Mouse (Mus musculus) heart, postnatal 4 days (tissue): ENCODE measurements around the gene Mtcl1. TPM values are rescaled to one million over a fixed set of nuclear protein-coding genes. Genes with fewer than 3 reads are reported as not detected.

ENCODE experiments used
- DNase-seq: peaks from one replicate; pipeline ENCODE4 v3.0.0; 2021
- total RNA-seq, 2 experiments: library from RNA; stranded (reverse); gene quantifications; 2 replicates each; pipeline ENCODE4 v1.2.3; 2021

The Mtcl1 gene
- total RNA-seq, 2 experiments from 2014 or later = 4.9 to 5.4 TPM

DNA sequence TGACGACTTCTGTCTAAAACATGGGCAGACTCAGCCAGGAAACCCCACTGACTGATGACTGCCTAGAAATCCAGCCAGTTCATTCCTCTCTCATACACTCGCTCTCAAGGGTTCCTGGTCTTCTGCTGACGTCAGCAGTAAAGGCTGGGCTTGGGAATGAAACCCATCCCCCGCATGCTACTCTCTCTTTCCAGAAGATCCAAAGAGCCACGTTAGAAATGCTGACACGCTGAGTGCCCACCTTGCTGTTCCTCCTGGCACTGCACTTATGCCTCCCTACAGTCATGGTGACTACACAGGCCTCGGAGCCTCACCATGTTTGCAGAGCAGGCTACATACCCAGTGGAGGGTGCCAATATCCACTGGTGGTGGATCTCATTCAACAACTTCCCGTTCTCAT lies 41.7 kb downstream of the Mtcl1 start:
- no peak for DNase-seq

DNA sequence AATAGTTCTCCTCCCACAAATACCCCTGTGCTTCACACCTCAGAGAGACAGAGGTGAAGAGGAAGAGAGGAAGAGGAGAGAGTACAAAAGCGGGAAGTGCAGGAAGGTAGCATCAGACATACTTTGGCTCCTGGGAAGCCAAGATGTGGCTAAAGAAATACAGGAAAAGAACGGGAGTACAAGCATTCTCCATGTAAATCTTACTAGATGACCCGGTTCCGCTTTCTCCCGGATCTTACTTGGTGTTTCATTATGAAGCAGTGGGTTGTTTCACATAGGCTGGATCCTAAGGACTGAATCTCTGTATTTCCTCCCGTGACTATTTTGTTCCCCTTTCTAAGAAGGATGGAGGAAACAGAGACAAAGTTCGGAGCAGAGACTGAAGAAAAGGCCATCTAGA lies 43.9 kb downstream of the Mtcl1 start:
- no peak for DNase-seq

DNA sequence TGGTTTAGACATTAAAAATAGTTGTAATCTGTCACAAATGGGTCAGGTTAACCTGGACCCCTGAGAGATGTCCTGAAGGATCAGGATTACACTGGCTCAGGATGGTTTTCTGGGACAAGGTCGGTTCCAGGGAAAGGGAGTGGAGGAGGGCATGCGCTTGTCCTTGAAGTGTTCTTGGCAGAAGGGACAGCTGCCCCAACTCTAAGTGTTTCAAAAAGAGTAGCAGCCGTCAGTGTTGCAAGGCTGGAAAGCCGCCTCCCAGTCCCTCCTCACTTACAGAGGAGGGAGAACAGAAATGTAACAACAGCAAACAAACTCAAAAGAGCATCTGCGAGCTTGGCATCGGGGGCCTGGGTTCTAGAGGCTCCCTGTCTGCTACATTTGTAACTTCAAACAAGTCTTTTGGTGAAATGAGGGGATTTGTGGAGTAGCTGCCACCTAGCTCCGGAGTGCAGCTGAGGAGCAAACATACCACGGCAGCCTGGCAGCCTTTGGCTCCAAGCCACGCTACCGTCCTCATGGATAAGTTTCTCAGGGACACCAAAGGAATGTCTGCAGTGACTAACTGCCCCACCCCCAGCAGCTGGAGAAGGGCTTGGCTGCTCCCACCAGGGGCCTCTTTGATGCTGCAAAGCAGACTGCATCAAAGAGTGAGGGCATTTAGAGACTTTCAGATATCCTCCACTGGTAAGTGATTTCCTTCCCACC lies 44.5 kb downstream of the Mtcl1 start:
- peak; percentile 51 for DNase-seq

GRCm38 (mm10) chr17:66402791-66403470 lies 46.6 kb downstream of the Mtcl1 start:
- no peak for DNase-seq

- DNase-seq = no peak
These were observed 47.8 kb downstream of the Mtcl1 start for GRCm38 (mm10) chr17:66401596-66402265.

GRCm38 (mm10) chr17:66399780-66400179 lies 49.8 kb downstream of the Mtcl1 start:
- DNase-seq = no peak

- peak; percentile 22 for DNase-seq
These were observed 55.0 kb downstream of the Mtcl1 start for GRCm38 (mm10) chr17:66394571-66394970.

- DNase-seq = no peak
These were observed 61.2 kb downstream of the Mtcl1 start for GRCm38 (mm10) chr17:66388307-66388706.

- no peak for DNase-seq
These were observed 68.2 kb downstream of the Mtcl1 start for GRCm38 (mm10) chr17:66381338-66381737.

DNA sequence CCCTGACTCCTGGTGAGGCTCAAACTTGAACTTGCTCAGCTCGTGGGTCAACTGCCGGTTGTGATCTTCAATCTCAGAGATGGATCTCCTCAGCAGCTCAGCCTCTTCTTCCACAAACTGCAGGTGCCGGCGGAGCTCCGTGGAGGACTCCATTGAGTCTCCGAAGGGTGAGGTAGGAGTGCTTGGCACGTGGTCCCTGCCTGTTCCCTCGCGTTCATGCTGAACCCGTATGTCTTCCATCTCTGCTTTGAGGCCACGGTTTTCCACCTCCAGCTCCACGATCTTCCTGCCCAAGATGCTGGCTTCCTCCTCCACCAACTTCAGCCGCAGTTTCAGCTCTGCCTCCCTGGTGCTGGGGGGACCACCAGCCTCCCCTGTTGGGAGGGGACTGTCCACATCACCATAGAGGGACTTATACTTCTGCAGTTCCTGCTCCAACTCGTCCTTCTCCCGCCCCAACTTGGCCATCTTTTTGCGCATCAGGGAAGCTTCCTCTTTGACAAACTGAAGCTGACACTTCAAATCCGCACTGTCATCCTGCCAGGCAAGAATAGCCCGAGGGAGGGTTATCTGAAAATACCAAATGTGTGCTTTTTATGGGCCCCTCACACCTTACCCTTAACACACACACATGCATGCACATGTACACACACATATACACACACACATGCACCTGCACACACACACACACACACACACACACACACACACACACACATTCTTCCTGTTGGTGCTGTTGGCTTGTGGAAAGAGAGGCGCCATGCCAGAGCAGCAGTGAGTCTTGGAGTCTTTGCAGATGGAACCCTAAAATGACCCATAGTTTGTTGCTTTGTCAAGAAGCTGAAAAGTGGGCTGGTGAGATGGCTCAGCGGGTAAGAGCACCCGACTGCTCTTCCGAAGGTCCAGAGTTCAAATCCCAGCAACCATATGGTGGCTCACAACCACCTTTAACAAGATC lies 69.4 kb downstream of the Mtcl1 start:
- DNase-seq = no peak

DNA sequence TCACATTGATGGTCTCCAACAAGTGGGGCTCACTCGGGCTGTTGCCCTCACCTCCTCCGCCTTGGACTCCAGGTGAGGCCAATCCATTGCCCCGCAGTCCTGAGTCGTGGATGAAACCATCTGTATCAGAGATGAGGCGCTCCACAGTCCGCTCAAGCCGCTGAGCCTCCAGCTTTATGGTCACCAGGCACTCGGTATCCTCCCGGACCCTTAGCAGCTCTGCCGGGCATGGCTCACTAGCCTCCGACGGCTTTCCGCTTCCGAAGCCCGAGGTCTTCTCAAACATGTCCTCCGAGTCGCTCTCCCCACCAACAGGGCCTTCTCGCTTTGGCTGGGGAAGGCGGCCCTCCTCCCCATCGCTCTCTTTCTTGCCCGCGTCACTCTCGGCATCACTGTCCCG lies 70.2 kb downstream of the Mtcl1 start:
- DNase-seq = no peak

GRCm38 (mm10) chr17:66378127-66378526 lies 71.4 kb downstream of the Mtcl1 start:
- DNase-seq = no peak

DNA sequence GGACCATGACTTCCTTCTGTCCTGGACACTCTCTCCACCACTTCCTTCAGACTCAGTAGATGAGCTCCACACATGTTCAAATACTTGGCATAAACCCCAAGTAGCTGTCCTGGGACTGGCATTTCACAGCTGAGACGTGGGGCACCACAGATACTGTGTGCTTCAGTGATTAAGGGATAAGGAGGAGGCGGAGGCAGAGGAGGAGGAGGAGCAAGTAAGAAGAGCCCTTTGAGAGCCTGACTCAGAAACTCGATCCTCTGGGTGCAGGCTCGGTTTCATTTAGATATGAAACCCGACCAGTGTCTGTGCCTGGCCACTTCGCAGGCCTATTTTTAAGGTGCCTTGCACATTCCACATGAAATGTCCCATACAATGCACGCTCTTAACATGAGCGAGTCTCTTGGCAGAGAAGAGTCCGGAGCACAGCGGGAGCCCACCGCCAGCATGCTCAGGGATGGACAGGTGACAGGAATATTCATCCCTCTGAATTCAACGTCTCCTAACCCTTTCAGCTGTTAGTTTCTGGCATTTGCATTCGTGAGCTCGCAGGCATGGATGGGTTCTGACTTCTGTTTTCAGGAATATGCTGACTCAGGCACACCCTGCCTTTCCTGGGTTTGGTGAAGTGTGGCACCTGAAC lies 74.8 kb downstream of the Mtcl1 start:
- no peak for DNase-seq

- DNase-seq = no peak
These were observed 78.7 kb downstream of the Mtcl1 start for GRCm38 (mm10) chr17:66370867-66371266.

GRCm38 (mm10) chr17:66369777-66370176 lies 79.8 kb downstream of the Mtcl1 start:
- no peak for DNase-seq

- DNase-seq = no peak
These were observed 81.4 kb downstream of the Mtcl1 start for GRCm38 (mm10) chr17:66368127-66368526.

GRCm38 (mm10) chr17:66365664-66366063 lies 83.9 kb downstream of the Mtcl1 start:
- DNase-seq = no peak

DNA sequence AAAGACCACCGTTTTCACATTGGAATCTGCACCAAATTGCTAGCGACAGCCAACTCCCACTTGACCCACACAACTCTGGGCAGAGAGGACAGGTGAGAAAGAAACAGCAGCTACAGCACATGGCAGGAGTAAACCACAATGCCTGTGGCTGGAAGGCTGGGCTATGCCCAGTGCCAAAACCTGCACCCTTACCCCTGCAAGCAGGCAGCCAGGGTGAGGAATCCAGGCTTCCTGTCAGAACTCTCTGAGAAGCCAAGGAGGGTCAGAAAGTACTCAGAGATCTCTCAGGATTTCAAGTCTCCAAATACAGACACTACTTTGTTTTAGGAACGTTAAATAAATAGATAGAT lies 84.3 kb downstream of the Mtcl1 start:
- no peak for DNase-seq

GRCm38 (mm10) chr17:66364525-66365292 lies 84.8 kb downstream of the Mtcl1 start:
- peak; percentile 67 for DNase-seq

DNA sequence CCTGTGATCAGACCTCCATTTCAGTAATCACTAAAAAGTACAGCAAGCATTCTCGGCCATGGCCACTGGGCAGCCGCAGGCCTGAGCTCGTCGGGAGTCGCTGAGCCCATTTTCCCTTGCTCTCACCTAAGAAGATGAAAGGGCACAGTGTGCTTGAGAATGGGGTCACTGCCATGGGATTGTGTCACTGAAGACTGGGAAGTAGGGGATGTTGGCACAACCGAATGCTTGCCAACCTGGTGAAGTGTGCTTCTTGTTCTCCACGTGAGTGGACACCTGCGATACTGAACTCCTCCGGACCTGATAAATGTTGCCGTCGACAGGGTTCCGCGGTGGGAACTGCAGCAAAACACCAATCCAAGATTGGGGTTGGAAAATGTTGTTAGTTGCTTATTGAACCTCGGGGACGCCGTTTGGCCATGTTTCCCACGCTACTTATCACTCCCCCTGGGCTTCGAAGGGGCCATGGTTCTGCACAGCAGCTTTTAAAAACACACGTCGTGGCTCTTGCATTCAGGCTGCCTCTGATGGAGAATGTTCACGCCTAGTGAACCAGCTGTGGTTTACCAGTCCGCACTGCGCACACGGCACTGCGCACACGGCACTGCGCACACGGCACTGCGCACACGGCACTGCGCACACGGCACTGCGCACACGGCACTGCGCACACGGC lies 85.6 kb downstream of the Mtcl1 start:
- no peak for DNase-seq
